Mouse (Mus musculus): ENCODE measurements around the gene Slc24a3. TPM values are rescaled to one million over a fixed set of nuclear protein-coding genes. Genes with fewer than 3 reads are reported as not detected.

The Slc24a3 gene
- total RNA-seq, 2 experiments from 2014 or later: 3.6 to 6.5 TPM

GRCm38 (mm10) chr2:145269410-145269809 is 101.9 kb downstream of the Slc24a3 start:
- intact Hi-C loops (cut with DNase I): no loop called here

GRCm38 (mm10) chr2:145274016-145274677 is 106.6 kb downstream of the Slc24a3 start:
- intact Hi-C loops (cut with DNase I): no loop called here
- no peak for DNase-seq

More at GRCm38 (mm10) chr2:145269410-145269809, 101.9 kb downstream of the Slc24a3 start:
- DNase-seq: no peak

GRCm38 (mm10) chr2:145279336-145279735 is 111.8 kb downstream of the Slc24a3 start:
- intact Hi-C loops (cut with DNase I): no loop called here
- no peak for DNase-seq

GRCm38 (mm10) chr2:145283746-145284145 is 116.2 kb downstream of the Slc24a3 start:
- intact Hi-C loops (cut with DNase I): no loop called here
- DNase-seq: no peak

GRCm38 (mm10) chr2:145288501-145288900 is 120.9 kb downstream of the Slc24a3 start:
- intact Hi-C loops (cut with DNase I): no loop called here
- peak; percentile 39 to 40 for DNase-seq

GRCm38 (mm10) chr2:145291473-145291872 is 123.9 kb downstream of the Slc24a3 start:
- no peak for DNase-seq
- intact Hi-C loops (cut with DNase I): loop anchor here (2.0 kb wide), 1 partner anchor 127 kb away; no protein-coding TSS in a partner anchor

GRCm38 (mm10) chr2:145292196-145292595 is 124.6 kb downstream of the Slc24a3 start:
- no peak for DNase-seq
- intact Hi-C loops (cut with DNase I): no loop called here

- intact Hi-C loops (cut with DNase I): no loop called here
- no peak for DNase-seq
Measured at GRCm38 (mm10) chr2:145292816-145293215, 125.3 kb downstream of the Slc24a3 start.

GRCm38 (mm10) chr2:145296906-145297305 is 129.4 kb downstream of the Slc24a3 start:
- no peak for DNase-seq
- intact Hi-C loops (cut with DNase I): no loop called here

GRCm38 (mm10) chr2:145299914-145300699 is 132.6 kb downstream of the Slc24a3 start:
- intact Hi-C loops (cut with DNase I): no loop called here
- no peak for DNase-seq

- intact Hi-C loops (cut with DNase I): no loop called here
- DNase-seq: peak; percentile 12 to 28
Measured at GRCm38 (mm10) chr2:145307231-145307883, 139.8 kb downstream of the Slc24a3 start.

- intact Hi-C loops (cut with DNase I): no loop called here
- DNase-seq: no peak
Measured at GRCm38 (mm10) chr2:145318916-145319315, 151.4 kb downstream of the Slc24a3 start.

- intact Hi-C loops (cut with DNase I): no loop called here
- no peak for DNase-seq
Measured at GRCm38 (mm10) chr2:145321287-145321686, 153.7 kb downstream of the Slc24a3 start.

- DNase-seq: no peak
- intact Hi-C loops (cut with DNase I): no loop called here
Measured at GRCm38 (mm10) chr2:145321755-145322154, 154.2 kb downstream of the Slc24a3 start.

GRCm38 (mm10) chr2:145324477-145324876 is 156.9 kb downstream of the Slc24a3 start:
- no peak for DNase-seq
- intact Hi-C loops (cut with DNase I): no loop called here

GRCm38 (mm10) chr2:145325852-145326251 is 158.3 kb downstream of the Slc24a3 start:
- intact Hi-C loops (cut with DNase I): no loop called here
- no peak for DNase-seq

- intact Hi-C loops (cut with DNase I): no loop called here
Measured at GRCm38 (mm10) chr2:145326544-145326943, 159.0 kb downstream of the Slc24a3 start.

GRCm38 (mm10) chr2:145329756-145330155 is 162.2 kb downstream of the Slc24a3 start:
- DNase-seq: peak; percentile 65 to 73
- intact Hi-C loops (cut with DNase I): no loop called here

More at GRCm38 (mm10) chr2:145326544-145326943, 159.0 kb downstream of the Slc24a3 start:
- no peak for DNase-seq

GRCm38 (mm10) chr2:145331525-145331924 is 164.0 kb downstream of the Slc24a3 start:
- no peak for DNase-seq
- intact Hi-C loops (cut with DNase I): no loop called here

- no peak for DNase-seq
- intact Hi-C loops (cut with DNase I): no loop called here
Measured at GRCm38 (mm10) chr2:145333466-145333865, 165.9 kb downstream of the Slc24a3 start.

- intact Hi-C loops (cut with DNase I): no loop called here
- no peak for DNase-seq
Measured at GRCm38 (mm10) chr2:145336406-145336805, 168.9 kb downstream of the Slc24a3 start.
